Mouse (Mus musculus): ENCODE data around the gene Xab2. TPM values are rescaled to one million over a fixed set of nuclear protein-coding genes. Genes with fewer than 3 reads are reported as not detected.

The Xab2 gene
- polyA plus RNA-seq (2017; shearing (Covaris generic)): 121 TPM

DNA sequence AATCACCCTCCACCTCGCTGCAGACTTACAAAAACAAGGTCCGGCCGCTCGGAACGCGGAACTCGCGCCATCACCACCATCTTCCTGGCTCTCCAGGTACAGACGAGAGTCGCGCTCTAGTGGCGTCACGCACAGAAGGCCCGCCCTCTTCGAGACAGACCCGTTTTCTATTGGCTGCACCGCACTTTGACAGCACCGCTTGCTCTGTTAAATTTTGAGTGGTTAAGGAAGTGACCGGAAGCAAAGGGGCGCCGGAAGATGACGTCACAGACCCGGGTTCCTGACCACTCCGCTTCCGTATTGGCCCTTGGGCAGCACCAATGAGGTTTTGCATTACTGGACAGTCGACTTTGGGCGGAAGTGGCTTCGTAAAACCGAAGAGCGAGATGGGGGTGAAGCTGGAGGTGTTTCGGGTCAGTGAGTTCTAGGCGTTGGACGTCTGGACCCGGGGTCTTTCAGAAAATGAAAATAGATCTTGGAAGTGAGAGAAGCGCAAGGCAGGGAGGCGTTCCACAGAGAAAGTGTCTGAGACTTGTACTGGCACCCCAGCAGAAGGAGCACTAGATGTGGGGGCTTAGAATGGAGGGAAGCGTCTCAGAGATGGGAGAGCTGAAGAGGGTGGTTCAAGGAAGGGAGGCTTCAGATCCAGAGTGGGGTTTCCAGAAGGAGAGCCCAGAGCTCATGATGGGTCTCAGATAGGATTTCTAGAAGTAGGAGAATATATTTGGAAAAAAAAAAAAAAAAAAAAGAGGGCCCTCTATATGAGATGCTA, at the start of gene Xab2, which contains the start of gene Pet100:
Gene Xab2, minus strand, starts transcription at position 118 of the 772 bp plus-strand sequence.
Gene Pet100, plus strand, starts transcription at position 350 of the 772 bp plus-strand sequence.

DNA sequence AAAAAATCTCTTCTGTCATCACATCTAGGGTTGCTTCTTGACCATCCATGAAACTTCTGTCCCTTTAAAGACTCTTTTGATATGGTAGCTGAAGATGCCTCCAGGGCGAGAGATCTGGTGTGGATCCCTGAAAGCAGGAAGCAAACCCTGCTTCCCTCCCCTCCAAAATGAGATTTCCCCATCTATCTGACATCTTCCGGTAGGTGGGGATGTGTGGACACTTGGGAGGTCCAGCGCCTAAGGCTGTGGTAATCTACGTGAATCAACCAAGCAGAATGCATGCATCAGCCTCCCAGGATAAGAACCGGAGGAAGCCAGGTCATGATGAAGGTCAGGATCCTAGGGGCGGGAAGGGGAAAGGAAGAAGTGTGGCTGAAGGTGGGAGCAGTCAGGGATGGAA, 44.4 kb upstream of the Xab2 start, which contains the start of gene Mcemp1:
Gene Mcemp1, plus strand, starts transcription at position 248 of the 400 bp plus-strand sequence.

DNA sequence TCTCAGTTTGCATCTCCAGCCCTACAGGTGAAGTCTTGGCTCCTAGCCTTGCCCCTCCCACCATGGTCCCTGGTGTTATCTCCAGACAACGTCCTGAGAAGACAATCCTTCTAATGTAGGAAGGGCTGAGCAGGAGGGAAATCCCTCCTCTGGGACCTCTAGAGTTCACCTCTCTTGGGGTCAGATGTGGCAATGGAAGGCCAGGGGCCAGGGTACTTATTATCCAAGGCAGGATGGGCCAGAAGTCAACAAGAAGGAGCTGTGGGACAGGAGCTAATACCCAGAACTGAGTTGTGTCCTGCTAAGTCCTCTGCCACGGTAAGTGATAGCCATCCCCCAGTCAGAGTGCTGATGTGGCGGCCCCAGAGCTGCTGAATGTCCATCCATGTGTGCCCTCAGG, 34.4 kb upstream of the Xab2 start, which contains the start of gene Retn:
Gene Retn, plus strand, starts transcription at position 245 of the 400 bp plus-strand sequence.

DNA sequence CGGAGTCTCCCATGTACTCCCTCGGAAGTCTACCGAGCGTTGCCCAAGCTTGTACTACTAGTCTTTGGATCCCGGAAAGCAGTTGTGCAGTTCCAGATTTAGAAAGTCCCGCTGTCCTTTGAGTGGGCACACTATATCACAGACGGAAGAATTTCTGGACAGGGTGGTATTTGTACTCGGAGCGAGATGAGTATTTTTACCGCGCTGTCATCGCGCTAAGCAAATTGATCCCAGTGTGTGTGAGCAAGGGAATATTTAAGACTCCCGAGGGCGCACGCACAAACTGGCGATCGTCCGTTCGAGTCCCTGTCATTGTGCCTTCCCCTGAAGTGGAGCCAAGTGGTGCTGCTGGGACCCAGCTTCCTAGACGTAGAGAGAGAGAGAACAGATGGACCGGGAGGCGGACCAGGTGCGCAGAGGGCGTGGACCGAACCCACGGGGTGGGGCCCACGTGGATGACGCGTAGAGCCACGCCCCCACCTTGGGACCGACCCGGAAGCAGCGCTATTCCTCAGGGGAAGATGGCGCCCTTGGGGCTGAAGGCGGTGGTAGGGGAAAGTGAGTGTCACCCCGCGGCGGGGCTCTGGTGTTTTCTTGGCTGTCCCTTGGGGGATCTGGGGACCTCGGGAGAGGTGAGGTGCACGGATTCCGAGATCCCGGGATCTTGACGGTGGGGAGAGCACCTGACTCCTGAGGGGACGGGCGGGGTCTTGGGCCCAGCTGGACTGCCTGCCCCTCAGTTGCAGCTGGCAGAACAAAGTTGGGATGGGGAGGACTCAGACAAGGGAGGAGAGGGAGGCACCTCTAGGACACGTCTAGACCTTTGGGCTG, 9.7 kb upstream of the Xab2 start, which contains the start of gene Stxbp2:
Gene Stxbp2, plus strand, starts transcription at position 309 of the 831 bp plus-strand sequence.

DNA sequence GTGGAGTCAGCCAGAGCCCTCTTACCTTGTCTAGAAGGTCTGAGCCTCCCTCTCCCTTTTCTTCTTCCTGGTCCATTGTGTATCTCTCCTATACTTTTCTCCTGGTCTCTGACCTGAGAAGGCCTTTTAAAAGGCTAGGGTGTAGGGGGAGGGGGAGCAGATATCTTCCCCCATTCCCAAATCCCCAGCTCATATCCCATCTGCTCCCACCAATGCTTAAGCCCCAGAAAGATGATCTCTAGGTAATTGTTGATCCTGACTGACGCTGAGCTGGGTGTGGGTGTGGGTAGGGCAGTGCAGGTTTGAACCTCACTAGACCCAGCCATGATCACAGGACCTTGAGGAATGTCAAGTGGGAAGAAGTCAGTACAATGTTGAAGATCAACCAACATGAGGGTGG, 4.3 kb upstream of the Xab2 start, which contains the start of gene Pcp2:
Gene Pcp2, minus strand, starts transcription at position 101 of the 400 bp plus-strand sequence.

DNA sequence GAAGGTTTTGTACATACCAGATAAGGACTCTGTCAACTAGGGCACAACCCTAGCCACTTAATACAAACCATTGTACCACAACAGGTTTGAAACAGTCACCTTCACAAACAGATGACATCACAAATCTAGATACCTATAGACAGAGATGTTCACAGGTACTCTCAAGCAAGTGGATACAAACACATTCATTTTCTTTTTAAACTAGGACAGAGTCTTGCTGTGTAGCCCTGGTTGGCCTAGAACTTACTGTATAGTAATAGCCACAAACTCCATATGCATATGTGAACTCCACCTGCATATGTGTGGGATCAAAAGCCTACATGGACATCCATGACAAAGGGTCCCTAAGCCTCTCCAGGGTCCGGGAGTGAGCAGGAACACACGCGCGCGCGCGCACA, 34.1 kb downstream of the Xab2 start, which contains the start of gene Camsap3:
Gene Camsap3, plus strand, starts transcription at position 301 of the 398 bp plus-strand sequence.

DNA sequence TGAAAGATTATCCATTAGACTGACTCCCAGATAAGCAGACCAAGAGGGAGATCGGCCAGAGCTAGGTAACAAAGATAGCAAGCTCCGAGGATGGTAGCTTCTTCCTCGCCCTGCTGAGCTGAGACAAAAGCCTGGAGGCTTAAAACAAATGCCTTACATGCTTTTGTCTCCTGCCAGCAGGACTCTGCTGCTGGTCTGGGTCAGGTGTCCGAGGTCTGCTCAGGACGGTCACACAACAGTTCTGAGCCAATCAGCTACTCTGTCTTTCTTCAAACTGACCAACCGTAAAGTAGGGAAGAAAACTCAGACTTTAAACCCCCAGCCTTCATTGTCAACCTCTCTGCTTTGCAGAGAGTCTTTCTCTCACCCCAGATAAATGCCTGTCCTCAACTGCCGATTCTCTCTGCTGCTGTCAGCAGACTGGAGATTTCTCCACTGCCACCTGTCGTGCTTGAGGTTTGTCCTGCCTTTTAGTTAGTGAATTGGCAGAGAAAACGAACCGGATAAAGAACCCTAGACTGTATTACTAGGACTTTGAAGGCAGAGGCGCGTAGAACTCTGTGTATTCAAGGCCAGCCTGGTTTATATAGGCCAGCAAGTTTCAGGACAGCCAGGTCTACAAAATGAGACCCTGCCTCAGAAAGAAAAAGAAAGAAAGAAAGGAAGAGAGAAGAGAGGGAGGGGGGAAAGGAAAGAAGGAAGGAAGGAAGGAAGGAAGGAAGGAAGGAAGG, 53.3 kb downstream of the Xab2 start, which contains the start of gene C330021F23Rik:
Gene C330021F23Rik, plus strand, starts transcription at position 350 of the 731 bp plus-strand sequence.

Other genes starting within 250 kb of the Xab2 start
- 127 TPM for gene Arhgef18, start 228.3 kb downstream of the Xab2 start, polyA plus RNA-seq (2017; shearing (Covaris generic))
- gene Pex11g, start 153.6 kb downstream of the Xab2 start, polyA plus RNA-seq (2017; shearing (Covaris generic)): 2.6 TPM
- gene Tex45, start 150.5 kb downstream of the Xab2 start, polyA plus RNA-seq (2017; shearing (Covaris generic)): not detected
- 3.8 TPM for gene Zfp358, start 128.2 kb downstream of the Xab2 start, polyA plus RNA-seq (2017; shearing (Covaris generic))
- 131 TPM for gene Mcoln1, start 120.9 kb downstream of the Xab2 start, polyA plus RNA-seq (2017; shearing (Covaris generic))
- 27.4 TPM for gene Pnpla6, start 105.9 kb downstream of the Xab2 start, polyA plus RNA-seq (2017; shearing (Covaris generic))
- not detected for gene C330021F23Rik, start 53.3 kb downstream of the Xab2 start, polyA plus RNA-seq (2017; shearing (Covaris generic))
- gene Camsap3, start 34.0 kb downstream of the Xab2 start, polyA plus RNA-seq (2017; shearing (Covaris generic)): not detected
- gene Pet100, start 232 bp upstream of the Xab2 start, polyA plus RNA-seq (2017; shearing (Covaris generic)): 67.6 TPM
- gene Pcp2, start 4.2 kb upstream of the Xab2 start, polyA plus RNA-seq (2017; shearing (Covaris generic)): not detected
- gene Stxbp2, start 9.6 kb upstream of the Xab2 start, polyA plus RNA-seq (2017; shearing (Covaris generic)): 200 TPM
- gene Retn, start 34.5 kb upstream of the Xab2 start, polyA plus RNA-seq (2017; shearing (Covaris generic)): not detected
- not detected for gene Mcemp1, start 44.4 kb upstream of the Xab2 start, polyA plus RNA-seq (2017; shearing (Covaris generic))
- gene Fcor, start 51.0 kb upstream of the Xab2 start, polyA plus RNA-seq (2017; shearing (Covaris generic)): not detected
- gene Trappc5, start 55.0 kb upstream of the Xab2 start, polyA plus RNA-seq (2017; shearing (Covaris generic)): 19.1 TPM
- gene Fcer2a, start 72.9 kb upstream of the Xab2 start, polyA plus RNA-seq (2017; shearing (Covaris generic)): not detected
- not detected for gene Clec4g, start 99.3 kb upstream of the Xab2 start, polyA plus RNA-seq (2017; shearing (Covaris generic))
- gene Cd209a, start 127.7 kb upstream of the Xab2 start, polyA plus RNA-seq (2017; shearing (Covaris generic)): not detected
- gene Cd209e, start 233.0 kb upstream of the Xab2 start, polyA plus RNA-seq (2017; shearing (Covaris generic)): not detected